28 mouse cellular contexts compared by ENCODE assay signal in the genomic region with DNA sequence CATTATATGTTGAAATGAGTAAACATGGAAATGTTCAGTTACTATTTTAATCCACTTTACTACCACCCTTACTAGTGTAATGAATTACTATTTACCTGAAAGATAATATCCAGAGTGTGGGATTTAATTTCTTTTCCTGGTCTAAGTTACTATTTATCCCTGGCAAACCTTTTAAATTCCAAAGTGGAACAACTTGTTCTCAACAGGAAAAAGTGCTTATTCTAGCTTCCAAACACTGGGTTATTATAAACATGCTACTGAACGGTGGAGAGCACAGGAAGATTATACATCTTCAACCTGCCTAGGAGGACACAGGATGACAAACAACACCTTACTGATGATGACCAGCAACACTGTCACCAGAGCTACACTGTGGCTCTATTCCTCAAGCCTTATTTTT. TPM values are rescaled to one million over a fixed set of nuclear protein-coding genes. Genes with fewer than 3 reads are reported as not detected.
"Had no signal": no experiment of that assay in that cellular context is flagged by ENCODE, and none has a peak within 500 bp of the region (broad histone marks: within the 10 kb centered on the region; RNA-seq: fewer than 3 reads in every experiment).

No protein-coding gene starts in this region.

- H3K27me3 ChIP-seq: embryonic facial prominence, embryonic 12.5 days; embryonic facial prominence, embryonic 13.5 days; embryonic facial prominence, embryonic 15.5 days; forebrain, embryonic 12.5 days; forebrain, embryonic 13.5 days; forebrain, embryonic 15.5 days had no signal

- H3K4me1 ChIP-seq: embryonic facial prominence, embryonic 10.5 days; embryonic facial prominence, embryonic 12.5 days; embryonic facial prominence, embryonic 13.5 days; embryonic facial prominence, embryonic 15.5 days; forebrain, embryonic 10.5 days; forebrain, embryonic 12.5 days; forebrain, embryonic 13.5 days; forebrain, embryonic 15.5 days had no signal

- H3K4me3 ChIP-seq: embryonic facial prominence, embryonic 10.5 days; embryonic facial prominence, embryonic 12.5 days; embryonic facial prominence, embryonic 13.5 days; embryonic facial prominence, embryonic 15.5 days; erythroblast, embryonic 14.5 days; forebrain, embryonic 10.5 days; forebrain, embryonic 12.5 days; forebrain, embryonic 13.5 days; forebrain, embryonic 15.5 days; gastrocnemius, adult 2 months; heart, adult 2 months had no signal

- H3K27ac ChIP-seq: embryonic facial prominence, embryonic 10.5 days; embryonic facial prominence, embryonic 12.5 days; embryonic facial prominence, embryonic 13.5 days; embryonic facial prominence, embryonic 15.5 days; forebrain, embryonic 10.5 days; forebrain, embryonic 12.5 days; forebrain, embryonic 13.5 days; forebrain, embryonic 15.5 days; gastrocnemius, adult 2 months; heart, adult 2 months had no signal

- DNase-seq: cerebellum, adult 2 months; cerebellum, adult 8-10 months; cerebellum, adult 9-10 months; cerebellum, adult 9-11 months; cerebellum, postnatal 10 days; cerebellum, postnatal 14 days; cerebellum, postnatal 25 days; cerebellum, postnatal 36 days; embryo, embryonic 11 days; forebrain, postnatal 0 days; gastrocnemius, adult 2 months; gastrocnemius, postnatal 10 days; gastrocnemius, postnatal 14 days; gastrocnemius, postnatal 25 days; gastrocnemius, postnatal 36 days; heart, adult 11 months; heart, adult 18-20 months; heart, adult 2 months had no signal

- H3K36me3 ChIP-seq: embryonic facial prominence, embryonic 10.5 days; embryonic facial prominence, embryonic 12.5 days; embryonic facial prominence, embryonic 13.5 days; embryonic facial prominence, embryonic 15.5 days; forebrain, embryonic 10.5 days; forebrain, embryonic 12.5 days; forebrain, embryonic 15.5 days had no signal

RNA-seq across cellular contexts. Expression of a gene that starts 16.5 kb away (rescaled TPM):
- polyA plus RNA-seq: erythroblast, embryonic 14.5 days; gonadal fat pad, adult 2 months had no signal
